Mouse (Mus musculus) left cerebral cortex, adult 2 months (tissue): Measurements from ENCODE around the gene Dut. TPM values are rescaled to one million over a fixed set of nuclear protein-coding genes. Genes with fewer than 3 reads are reported as not detected.

Source experiments
- DNase-seq, 2 experiments: peaks; one replicate each; pipeline ENCODE4 v3.0.0; 2021 to 2022; ENCODE audit warnings: low spot score in 2 of 2, mixed read lengths in 1 of 2; ENCODE audit errors: extremely low spot score in 1 of 2
- H3K27ac ChIP-seq: fragments of 200-600 bp; 2 replicates; pipeline ENCODE4 v1.8.1; 2022
- H3K4me3 ChIP-seq: fragments of 200-600 bp; 2 replicates; pipeline ENCODE4 v1.8.1; 2022
- CTCF ChIP-seq: fragments of 200-600 bp; IDR thresholded peaks from 2 replicates; pipeline ENCODE4 v1.8.1; 2022; ENCODE audit warnings: antibody characterized with exemption, mild to moderate bottlenecking, moderate library complexity
- intact Hi-C: fragments of 180-260 bp; cut with DNase I; formaldehyde crosslinking; loops from one replicate; pipeline ENCODE4 v1.15.1; 2025
- long read RNA-seq, 2 experiments: library from polyadenylated mRNA; stranded (forward); transcript quantifications; one replicate each; pipeline ENCODE4 v2.0.0; 2021; ENCODE audit warnings: borderline mapping rate in 2 of 2
- total RNA-seq, 2 experiments: library from RNA; stranded (reverse); gene quantifications; 2 replicates each; pipeline ENCODE4 v1.2.3; 2021

Gene Dut
- total RNA-seq: 10 to 100 TPM; 23.7 to 26.7 TPM
- long read RNA-seq, experiment 1, transcript Dut-201 (6 exons, 1,950 nt): major isoform, 16 of 27 reads
- long read RNA-seq, experiment 1, transcript Dut-202 (7 exons, 1,020 nt): minor isoform, 5 of 27 reads
- long read RNA-seq, experiment 1, partial matches to known transcripts: 1 of 27 reads
- long read RNA-seq, experiment 1, other reads (novel, unspliced or antisense): 5 of 27 reads
- long read RNA-seq, experiment 2, transcript Dut-201 (6 exons, 1,950 nt): major isoform, 13 of 22 reads
- long read RNA-seq, experiment 2, transcript Dut-202 (7 exons, 1,020 nt): minor isoform, 7 of 22 reads
- long read RNA-seq, experiment 2, partial matches to known transcripts: 0 of 22 reads
- long read RNA-seq, experiment 2, other reads (novel, unspliced or antisense): 2 of 22 reads

- intact Hi-C loops: no loop called here
- Histone ChIP-seq H3K27ac (peak within 1 kb of the TSS; percentile 76), H3K4me3 (peak within 1 kb of the TSS; percentile 80)
- peak; percentile 89 to 90 for DNase-seq
- peak; percentile 23 for TF ChIP-seq CTCF
These were observed at the start of gene Dut for GRCm38 (mm10) chr2:125247108-125247961. TSS of gene Dut (plus strand) at chr2:125247190.

- no peak for TF ChIP-seq CTCF
- no peak for DNase-seq
- Histone ChIP-seq H3K4me3 (no peak overlapping the region), H3K27ac (no peak overlapping the region)
- intact Hi-C loops: loop anchor here (5.0 kb wide), 1 partner anchor 1117 kb away; no protein-coding TSS in a partner anchor
These were observed 37.9 kb upstream of the Dut start for GRCm38 (mm10) chr2:125208894-125209596.

- no peak for TF ChIP-seq CTCF
- DNase-seq: no peak
- intact Hi-C loops: no loop called here
- Histone ChIP-seq H3K27ac (no peak overlapping the region), H3K4me3 (no peak overlapping the region)
These were observed 35.0 kb upstream of the Dut start for GRCm38 (mm10) chr2:125211831-125212510.

GRCm38 (mm10) chr2:125214592-125214991 lies 32.4 kb upstream of the Dut start:
- intact Hi-C loops: no loop called here
- peak; percentile 54 to 72 for DNase-seq
- Histone ChIP-seq H3K4me3 (no peak overlapping the region), H3K27ac (no peak overlapping the region)
- TF ChIP-seq CTCF: peak; percentile 81

GRCm38 (mm10) chr2:125217286-125217685 lies 29.7 kb upstream of the Dut start:
- TF ChIP-seq CTCF: no peak
- Histone ChIP-seq H3K27ac (no peak overlapping the region), H3K4me3 (no peak overlapping the region)
- DNase-seq: no peak
- intact Hi-C loops: loop anchor here (5.0 kb wide), 1 partner anchor 1905 kb away; no protein-coding TSS in a partner anchor

- no peak for TF ChIP-seq CTCF
- no peak for DNase-seq
- Histone ChIP-seq H3K4me3 (no peak overlapping the region), H3K27ac (no peak overlapping the region)
- intact Hi-C loops: loop anchor here (5.0 kb wide), 1 partner anchor 1906 kb away; no protein-coding TSS in a partner anchor
These were observed 28.4 kb upstream of the Dut start for GRCm38 (mm10) chr2:125218566-125218965.

GRCm38 (mm10) chr2:125219268-125219667 lies 27.7 kb upstream of the Dut start:
- Histone ChIP-seq H3K4me3 (no peak overlapping the region), H3K27ac (no peak overlapping the region)
- DNase-seq: no peak
- intact Hi-C loops: loop anchor here (5.0 kb wide), 1 partner anchor 1907 kb away; no protein-coding TSS in a partner anchor
- no peak for TF ChIP-seq CTCF

- Histone ChIP-seq H3K4me3 (no peak overlapping the region), H3K27ac (no peak overlapping the region)
- DNase-seq: no peak
- intact Hi-C loops: no loop called here
- TF ChIP-seq CTCF: no peak
These were observed 25.3 kb upstream of the Dut start for GRCm38 (mm10) chr2:125221673-125222072.

- H3K4me3 ChIP-seq: no peak overlapping the region
- no peak for TF ChIP-seq CTCF
- DNase-seq: no peak
- no peak overlapping the region for H3K27ac ChIP-seq
- intact Hi-C loops: no loop called here
These were observed 18.2 kb upstream of the Dut start for GRCm38 (mm10) chr2:125228472-125229409.

GRCm38 (mm10) chr2:125232183-125232582 lies 14.8 kb upstream of the Dut start:
- no peak for DNase-seq
- TF ChIP-seq CTCF: no peak
- no peak overlapping the region for H3K4me3 ChIP-seq
- H3K27ac ChIP-seq: no peak overlapping the region
- intact Hi-C loops: no loop called here
